Mouse (Mus musculus) stomach, postnatal 0 days (tissue): Measurements from ENCODE around the gene Art2b.

Experiments used
- CTCF ChIP-seq: IDR thresholded peaks from 2 replicates; pipeline ENCODE4 v1.5.1; 2016; ENCODE audit warnings: antibody characterized with exemption, low read depth, mild to moderate bottlenecking, moderate library complexity
- EP300 ChIP-seq: optimal IDR thresholded peaks from 2 replicates; pipeline ENCODE3; 2016; ENCODE audit warnings: antibody characterized with exemption

DNA sequence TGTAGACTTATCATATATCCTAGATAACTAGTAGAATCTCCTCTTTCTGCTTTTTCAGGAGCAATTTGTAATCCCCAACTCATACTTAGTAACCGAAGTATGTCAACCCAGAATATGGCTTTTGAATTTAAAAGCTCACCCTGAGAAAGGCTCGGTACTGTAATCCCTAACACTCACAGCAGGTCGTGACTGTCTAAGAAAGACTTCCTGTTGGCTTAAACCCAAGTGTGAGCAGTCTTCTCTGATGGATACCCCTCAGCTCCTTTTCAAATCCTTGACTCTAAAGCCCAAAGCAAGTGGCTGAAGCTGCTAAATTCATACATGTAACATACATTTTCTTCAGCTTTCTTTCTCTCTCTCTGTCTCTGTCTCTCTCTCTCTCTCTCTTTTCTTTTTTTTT, 11.0 kb downstream of the Art2b start:
- TF ChIP-seq CTCF (no peak), EP300 (no peak)
